Mouse (Mus musculus) C2C12 (cell line): ENCODE measurements around the gene Mpdu1.

Experiments
- CTCF ChIP-seq: IDR thresholded peaks from one replicate; pipeline ENCODE4 v1.5.1; 2011; ENCODE audit not compliant: control insufficient read depth, insufficient read depth, insufficient read length
- MYOG ChIP-seq: IDR thresholded peaks from one replicate; pipeline ENCODE4 v1.6.1; 2011; ENCODE audit not compliant: control insufficient read depth, insufficient read length; ENCODE audit errors: extremely low read depth

- no peak for TF ChIP-seq MYOG
- TF ChIP-seq CTCF, result peak; percentile 51
These were observed 48.7 kb downstream of the Mpdu1 start for GRCm38 (mm10) chr11:69613553-69614256.
